Mouse (Mus musculus) midbrain, postnatal 0 days (tissue): ENCODE results near the gene Myh6. TPM values are rescaled to one million over a fixed set of nuclear protein-coding genes. Genes with fewer than 3 reads are reported as not detected.

Experiments used
- ATAC-seq: fragments of 200-750 bp; cut with Nextera tagmentation; 2 replicates; pipeline ENCODE4 v1.8.0; 2017; ENCODE audit warnings: moderate number of reproducible peaks, mild to moderate bottlenecking, moderate TSS enrichment, moderate library complexity; ENCODE audit not compliant: low FRiP score
- DNase-seq: peaks from one replicate; pipeline ENCODE4 v3.0.0-alpha.2; 2015; ENCODE audit warnings: low spot score
- H3K27ac ChIP-seq: fragments of 300-500 bp; sonication (generic); 2 replicates; pipeline ENCODE4 v1.5.1; 2014; ENCODE audit warnings: low read depth, mild to moderate bottlenecking, low read length, mixed read lengths
- H3K27me3 ChIP-seq: fragments of 300-500 bp; sonication (generic); 2 replicates; pipeline ENCODE4 v1.6.1; 2014; ENCODE audit warnings: low read length, control low read depth, mixed read lengths; ENCODE audit not compliant: insufficient read depth
- H3K36me3 ChIP-seq: fragments of 300-500 bp; sonication (generic); 2 replicates; pipeline ENCODE4 v1.6.1; 2014; ENCODE audit warnings: low read length, control low read depth, mixed read lengths; ENCODE audit not compliant: insufficient read depth
- H3K4me1 ChIP-seq: fragments of 300-500 bp; sonication (generic); 2 replicates; pipeline ENCODE4 v1.6.1; 2014; ENCODE audit warnings: mild to moderate bottlenecking, control low read depth, antibody characterized with exemption, low read length, mixed read lengths; ENCODE audit not compliant: insufficient read depth
- H3K4me2 ChIP-seq: fragments of 300-500 bp; sonication (generic); 2 replicates; pipeline ENCODE4 v1.6.1; 2014; ENCODE audit warnings: low read depth, mild to moderate bottlenecking, low read length, mixed read lengths; ENCODE audit not compliant: poor library complexity, severe bottlenecking
- H3K4me3 ChIP-seq: fragments of 300-500 bp; sonication (generic); 2 replicates; pipeline ENCODE4 v1.5.1; 2014; ENCODE audit warnings: low read depth, mild to moderate bottlenecking, low read length, moderate library complexity
- H3K9ac ChIP-seq: fragments of 300-500 bp; sonication (generic); replicated peaks from 2 replicates; pipeline ENCODE4 v1.6.1; 2014; ENCODE audit warnings: mild to moderate bottlenecking, low read length, moderate library complexity, mixed read lengths; ENCODE audit not compliant: poor library complexity, severe bottlenecking
- H3K9me3 ChIP-seq: fragments of 300-500 bp; sonication (generic); 2 replicates; pipeline ENCODE4 v1.6.1; 2016; ENCODE audit warnings: low read length, control low read depth
- CTCF ChIP-seq: IDR thresholded peaks from 2 replicates; pipeline ENCODE4 v1.5.1; 2016; ENCODE audit warnings: antibody characterized with exemption, mild to moderate bottlenecking
- WGBS: fragments of 180-500 bp; shearing (Covaris S2); extraction: QIAGEN DNeasy Blood & Tissue Kit; methylation state at CpG from one replicate; pipeline ENCODE4 v1.1.7; 2014; 5-methylcytosine and 5-hydroxymethylcytosine counted together
- polyA plus RNA-seq: library from polyadenylated mRNA; unstranded; fragments of >200 nt; fragmentation: Nextera tagmentation; extraction: Ambion mirVana; gene quantifications from 2 replicates; pipeline ENCODE4 v1.2.1, GENCODE M21; 2015
- total RNA-seq: library from RNA; depleted of rRNA; stranded (reverse); fragments of >200 nt; gene quantifications from 2 replicates; pipeline ENCODE4 v1.2.3, GENCODE M21; 2014

Myh6 gene
- total and polyA plus RNA-seq, 2 experiments from 2014 or later, result 0.33 to 2.5 TPM

GRCm38 (mm10) chr14:54937361-54938182 lies 29.2 kb downstream of the Myh6 start:
- 91% methylated on average over 16 of the region's 16 CpGs for WGBS
- no peaks in the 10 kb centered on the region for H3K27me3 ChIP-seq
- DNase-seq (no peak), ATAC-seq (no peak)
- H3K9me3 ChIP-seq, result no peaks in the 10 kb centered on the region
- no peak overlapping the region for H3K4me3 ChIP-seq
- no peak for TF ChIP-seq CTCF
- no peak overlapping the region for H3K27ac ChIP-seq
- no peak overlapping the region for H3K4me2 ChIP-seq
- no peaks in the 10 kb centered on the region for H3K4me1 ChIP-seq
- H3K36me3 ChIP-seq, result no peaks in the 10 kb centered on the region
- H3K9ac ChIP-seq, result no peak overlapping the region

DNA sequence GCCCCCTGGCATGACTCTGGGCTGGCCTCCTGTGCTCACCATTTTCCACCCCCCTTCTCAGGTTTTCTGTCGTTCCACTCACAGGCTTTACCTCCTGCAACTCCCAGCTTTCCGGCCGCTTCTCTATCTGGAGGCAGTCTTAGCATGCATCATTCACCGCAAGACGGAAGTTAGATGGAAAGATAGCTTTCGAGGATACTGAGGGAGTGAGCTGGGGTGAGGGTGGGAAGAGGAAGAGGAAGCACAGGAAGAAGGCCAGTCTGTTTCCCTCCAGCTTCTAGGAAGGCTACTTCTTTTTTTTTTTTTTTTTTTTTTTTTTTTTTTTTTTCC lies 29.9 kb downstream of the Myh6 start:
- Histone ChIP-seq H3K36me3 (no peaks in the 10 kb centered on the region), H3K9ac (peak overlapping the region; percentile 39; the same call in 1 of the 2 replicates), H3K4me1 (no peaks in the 10 kb centered on the region), H3K4me3 (no peak overlapping the region), H3K27ac (peak overlapping the region; percentile 77), H3K4me2 (peak overlapping the region; percentile 20; the same call in 1 of the 2 replicates), H3K27me3 (no peaks in the 10 kb centered on the region), H3K9me3 (no peaks in the 10 kb centered on the region)
- 49% methylated on average over 6 of the region's 6 CpGs for WGBS
- TF ChIP-seq CTCF, result no peak
- ATAC-seq (no peak), DNase-seq (no peak)

DNA sequence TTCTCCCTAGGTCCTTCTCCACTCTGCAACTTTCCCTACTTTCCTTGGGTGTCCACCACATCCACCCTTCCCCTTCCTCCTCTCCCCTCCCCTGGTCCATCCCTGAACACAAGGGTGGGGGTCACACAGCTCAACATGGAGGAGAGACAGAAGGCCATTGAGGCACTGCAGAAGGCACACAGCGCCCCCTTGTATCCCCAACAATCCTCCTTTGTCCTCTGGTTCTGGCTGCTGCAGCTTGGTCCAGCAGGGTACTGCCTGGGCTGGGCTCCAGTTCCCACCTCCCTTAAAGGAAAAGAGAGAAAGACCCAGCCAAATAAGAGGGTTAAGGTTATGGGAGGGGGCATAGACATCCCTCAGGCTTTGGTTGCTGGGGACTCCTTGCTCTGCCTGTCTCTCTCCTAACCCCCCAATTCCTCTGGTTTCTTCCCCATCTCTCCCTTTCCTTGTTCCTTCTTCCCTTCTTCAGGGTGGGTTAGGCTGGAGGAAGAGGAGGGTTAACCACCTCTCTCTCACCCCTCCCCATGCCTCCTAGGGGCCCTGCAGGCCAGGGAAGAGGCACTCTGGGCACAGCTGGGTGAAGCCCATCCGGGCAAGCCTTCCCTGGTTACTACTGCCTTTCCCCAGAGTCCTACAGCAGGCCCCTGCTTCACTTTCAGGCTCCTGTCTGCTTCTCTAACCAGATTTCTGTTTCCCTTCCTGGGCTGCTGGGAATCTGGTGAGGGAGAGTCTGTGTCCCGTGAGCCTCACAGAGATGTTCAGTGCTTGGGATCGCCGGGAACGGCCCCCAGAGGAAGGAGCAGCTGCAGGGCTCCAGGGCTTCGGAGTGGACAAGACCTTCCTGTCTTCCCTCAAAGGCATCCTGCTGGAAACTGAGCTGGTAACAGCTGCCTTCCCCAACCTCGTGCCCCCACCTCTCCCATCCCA lies 30.6 kb downstream of the Myh6 start, which contains the start of gene Cmtm5:
Gene Cmtm5, plus strand, starts transcription at position 358 of the 927 bp plus-strand sequence.
- peak; percentile 88 for ATAC-seq
- Histone ChIP-seq H3K27me3 (no peaks in the 10 kb centered on the region), H3K36me3 (no peaks in the 10 kb centered on the region), H3K4me1 (no peaks in the 10 kb centered on the region), H3K4me2 (peak within 1 kb of the TSS; percentile 20; the same call in 1 of the 2 replicates), H3K9ac (peak within 1 kb of the TSS; percentile 39), H3K9me3 (no peaks in the 10 kb centered on the region), H3K4me3 (no peak within 1 kb of the TSS), H3K27ac (peak within 1 kb of the TSS; percentile 77)
- WGBS, result 21% methylated on average over 8 of the region's 8 CpGs
- DNase-seq, result peak; percentile 86
- peak; percentile 48 for TF ChIP-seq CTCF

GRCm38 (mm10) chr14:54932645-54933150 lies 34.0 kb downstream of the Myh6 start, which contains the start of gene Il25:
Il25 (plus strand) TSS chr14:54932695.
- Histone ChIP-seq H3K27ac (no peak within 1 kb of the TSS), H3K36me3 (no peaks in the 10 kb centered on the region), H3K9ac (no peak within 1 kb of the TSS), H3K4me3 (no peak within 1 kb of the TSS), H3K4me1 (no peaks in the 10 kb centered on the region), H3K27me3 (no peaks in the 10 kb centered on the region), H3K9me3 (no peaks in the 10 kb centered on the region), H3K4me2 (no peak within 1 kb of the TSS)
- ATAC-seq, result no peak
- 39% methylated on average over 6 of the region's 6 CpGs for WGBS
- peak; percentile 51 for DNase-seq
- no peak for TF ChIP-seq CTCF

DNA sequence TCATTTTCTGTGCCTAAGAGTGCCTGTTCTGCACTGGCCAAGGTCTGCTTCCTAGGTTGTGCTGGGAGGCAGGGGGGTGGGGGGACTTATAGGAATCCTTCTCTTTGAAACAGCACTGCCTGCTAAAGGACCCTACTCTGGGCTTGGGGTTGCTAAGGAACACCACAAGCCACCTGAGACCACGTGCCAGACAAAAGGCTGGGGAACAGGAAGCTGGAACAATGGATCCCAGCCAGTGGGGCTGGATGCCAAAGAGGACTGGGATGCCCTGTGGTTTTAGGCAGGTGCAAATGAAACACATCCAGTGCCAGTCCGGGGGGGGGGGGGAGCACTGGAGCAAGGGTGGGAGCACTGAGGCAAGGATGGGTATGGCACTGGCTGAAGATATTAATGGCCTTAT lies 36.3 kb downstream of the Myh6 start:
- Histone ChIP-seq H3K27ac (no peak overlapping the region), H3K4me3 (no peak overlapping the region), H3K4me2 (no peak overlapping the region), H3K36me3 (no peaks in the 10 kb centered on the region), H3K4me1 (0 out of 2 replicates have a peak, but pooled peaks cover 3% of the 10 kb centered on the region), H3K9me3 (no peaks in the 10 kb centered on the region), H3K9ac (no peak overlapping the region), H3K27me3 (no peaks in the 10 kb centered on the region)
- 21% methylated on average over 2 of the region's 2 CpGs for WGBS
- no peak for TF ChIP-seq CTCF
- peak; percentile 46 for DNase-seq
- ATAC-seq, result no peak
